In genomic region chr11:70235254-70235900, GRCm38 (mm10) we compare ENCODE assay signal across 21 mouse cellular contexts. TPM values are rescaled to one million over a fixed set of nuclear protein-coding genes. Genes with fewer than 3 reads are reported as not detected.
DNase-seq lines count a peak whose midpoint lies in the region; ATAC-seq lines count a peak whose summit lies in the region.
"Had no signal": no experiment of that assay in that cellular context is flagged by ENCODE, and none has a peak within 500 bp of the region (broad histone marks: within the 10 kb centered on the region; RNA-seq: fewer than 3 reads in every experiment).

No protein-coding gene starts in this region.

- 0 out of 2 replicates have a peak overlapping the region, but pooled peaks have one; percentile 94 for H3K27ac ChIP-seq in lung, embryonic 15.5 days
- peak overlapping the region; percentile 60 for H3K27ac ChIP-seq in liver, embryonic 13.5 days
- H3K27ac ChIP-seq: embryonic facial prominence, embryonic 15.5 days; heart, embryonic 13.5 days; hindbrain, embryonic 15.5 days had no signal

- H3K9me3 ChIP-seq in lung, embryonic 15.5 days: no peaks in the 10 kb centered on the region
- H3K9me3 ChIP-seq in liver, embryonic 13.5 days (replicated peaks): no peaks in the 10 kb centered on the region
- H3K9me3 ChIP-seq: embryonic facial prominence, embryonic 15.5 days; heart, embryonic 13.5 days; hindbrain, embryonic 15.5 days had no signal

- WGBS in lung, embryonic 15.5 days: 80% methylated on average over 12 of the region's 12 CpGs
- 81% methylated on average over 12 of the region's 12 CpGs for WGBS in liver, embryonic 13.5 days (ENCODE audit: insufficient replicate concordance)

- no peak overlapping the region for H3K4me2 ChIP-seq in lung, embryonic 15.5 days
- no peak overlapping the region; the same call in 1 of the 2 replicates for H3K4me2 ChIP-seq in liver, embryonic 13.5 days
- H3K4me2 ChIP-seq: embryonic facial prominence, embryonic 15.5 days; hindbrain, embryonic 15.5 days had no signal

- no peak for ATAC-seq in lung, embryonic 15.5 days (ENCODE audit: borderline replicate concordance, extremely low read depth, low FRiP score, low TSS enrichment)
- no peak for ATAC-seq in liver, embryonic 13.5 days (ENCODE audit: low read depth)
- ATAC-seq: CD4-positive, CD25-positive, alpha-beta regulatory T cell, adult 4 months; intestine, embryonic 16.5 days; lung, postnatal 0 days had no signal

- no peaks in the 10 kb centered on the region; the same call in 1 of the 2 replicates for H3K27me3 ChIP-seq in lung, embryonic 15.5 days
- peaks cover under 1% of the 10 kb centered on the region; the same call in 1 of the 2 replicates for H3K27me3 ChIP-seq in liver, embryonic 13.5 days
- H3K27me3 ChIP-seq: heart, embryonic 13.5 days had no signal

- H3K4me1 ChIP-seq in lung, embryonic 15.5 days: peaks cover 49% of the 10 kb centered on the region
- peaks cover 68% of the 10 kb centered on the region for H3K4me1 ChIP-seq in liver, embryonic 13.5 days (replicated peaks)

- DNase-seq in cerebellum, adult 11-12 months: peak; percentile 53
- DNase-seq in cerebellum, adult 8-10 months: no peak
- peak; percentile 33 for DNase-seq in kidney, adult 18-20 months
- no peak for DNase-seq in kidney, postnatal 4 days
- DNase-seq in lung, postnatal 14 days: no peak
- no peak for DNase-seq in liver, embryonic 13.5 days
- no peak for DNase-seq in adrenal gland, postnatal 25 days
- DNase-seq: adrenal gland, postnatal 36 days; embryo, embryonic 11 days; right cerebral cortex, postnatal 4 days; thymus, adult 2 months had no signal

- 0 out of 2 replicates have a peak overlapping the region, but pooled peaks have one; percentile 9 for H3K4me3 ChIP-seq in lung, embryonic 15.5 days
- no peak overlapping the region for H3K4me3 ChIP-seq in liver, embryonic 13.5 days (replicated peaks)
- H3K4me3 ChIP-seq: embryonic facial prominence, embryonic 15.5 days; heart, embryonic 13.5 days; hindbrain, embryonic 15.5 days had no signal

- no peak overlapping the region for H3K9ac ChIP-seq in lung, embryonic 15.5 days
- peak overlapping the region; percentile 23; the same call in 1 of the 2 replicates for H3K9ac ChIP-seq in liver, embryonic 13.5 days
- H3K9ac ChIP-seq: embryonic facial prominence, embryonic 15.5 days; hindbrain, embryonic 15.5 days had no signal

- peaks cover 11% of the 10 kb centered on the region for H3K36me3 ChIP-seq in lung, embryonic 15.5 days
- peaks cover 20% of the 10 kb centered on the region for H3K36me3 ChIP-seq in liver, embryonic 13.5 days

RNA-seq across cellular contexts. Expression of gene 0610010K14Rik, which starts 2.3 kb away (rescaled TPM):
- 175 and 179 TPM in 2 replicates for polyA plus RNA-seq in lung, embryonic 15.5 days (2015; fragmentation: Nextera tagmentation; extraction: Ambion mirVana)
- polyA plus RNA-seq in liver, embryonic 13.5 days (2015; fragmentation: Nextera tagmentation; extraction: Ambion mirVana): 82.5 and 85.7 TPM in 2 replicates
- total RNA-seq in adrenal gland, postnatal 25 days (2021): 45.8 and 59.1 TPM in 2 replicates

RNA-seq across cellular contexts. Expression of gene Gm21988, which starts 4.3 kb away (rescaled TPM):
- polyA plus RNA-seq in lung, embryonic 15.5 days (2015; fragmentation: Nextera tagmentation; extraction: Ambion mirVana): 10.8 and 11.0 TPM in 2 replicates
- 6.5 and 7.1 TPM in 2 replicates for polyA plus RNA-seq in liver, embryonic 13.5 days (2015; fragmentation: Nextera tagmentation; extraction: Ambion mirVana)
- 7.1 and 7.2 TPM in 2 replicates for total RNA-seq in adrenal gland, postnatal 25 days (2021)

RNA-seq across cellular contexts. Expression of gene Rnasek, which starts 4.3 kb away (rescaled TPM):
- 179 and 183 TPM in 2 replicates for polyA plus RNA-seq in lung, embryonic 15.5 days (2015; fragmentation: Nextera tagmentation; extraction: Ambion mirVana)
- 155 and 175 TPM in 2 replicates for polyA plus RNA-seq in liver, embryonic 13.5 days (2015; fragmentation: Nextera tagmentation; extraction: Ambion mirVana)
- total RNA-seq in adrenal gland, postnatal 25 days (2021): 271 and 305 TPM in 2 replicates

RNA-seq across cellular contexts. Expression of gene Bcl6b, which starts 5.8 kb away (rescaled TPM):
- 30.2 and 33.9 TPM in 2 replicates for polyA plus RNA-seq in lung, embryonic 15.5 days (2015; fragmentation: Nextera tagmentation; extraction: Ambion mirVana)
- 1.6 and 1.8 TPM in 2 replicates for polyA plus RNA-seq in liver, embryonic 13.5 days (2015; fragmentation: Nextera tagmentation; extraction: Ambion mirVana)
- total RNA-seq in adrenal gland, postnatal 25 days (2021): 12.2 and 20.5 TPM in 2 replicates
- total RNA-seq: granulocyte monocyte progenitor cell, adult 5-6 weeks; megakaryocyte progenitor cell, adult 5-6 weeks; MEL had no signal

RNA-seq across cellular contexts. Expression of gene Slc16a13, which starts 14.5 kb away (rescaled TPM):
- polyA plus RNA-seq in lung, embryonic 15.5 days (2015; fragmentation: Nextera tagmentation; extraction: Ambion mirVana): 5.5 and 6.0 TPM in 2 replicates
- 4.8 and 7.5 TPM in 2 replicates for polyA plus RNA-seq in liver, embryonic 13.5 days (2015; fragmentation: Nextera tagmentation; extraction: Ambion mirVana)
- 3.7 and 4.9 TPM in 2 replicates for total RNA-seq in adrenal gland, postnatal 25 days (2021)

Comparison
In these comparisons a context has a peak if more than half of its experiments do, and no peak if none do; other contexts are left out.
1. DNase-seq: peak in cerebellum, adult 11-12 months (single experiment) and kidney, adult 18-20 months (single experiment); none in cerebellum, adult 8-10 months (single experiment), kidney, postnatal 4 days (0 of 2), lung, postnatal 14 days (single experiment), liver, embryonic 13.5 days (single experiment) and adrenal gland, postnatal 25 days (single experiment).